Comparison of ENCODE assay signal across 15 mouse cellular contexts in the genomic region with DNA sequence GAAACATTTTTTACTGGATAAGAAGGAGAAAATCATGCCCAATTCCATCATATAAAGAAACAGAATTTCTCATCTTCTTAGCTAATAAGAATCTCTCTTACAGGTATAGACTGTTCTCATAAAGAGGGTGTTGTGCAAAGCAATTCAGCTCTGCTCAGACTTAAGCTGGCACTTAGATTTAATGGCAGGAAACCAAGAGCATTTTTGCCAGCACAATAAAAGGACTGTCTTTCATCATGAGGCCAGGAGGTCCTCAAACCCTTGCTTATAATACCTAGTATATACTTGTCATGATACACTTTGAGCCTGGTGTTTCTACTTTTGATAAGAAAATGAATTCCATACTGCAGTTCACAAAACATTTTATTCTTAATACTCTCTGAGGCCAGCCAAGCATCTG.
"Had no signal": no experiment of that assay in that cellular context is flagged by ENCODE, and none has a peak within 500 bp of the region (broad histone marks: within the 10 kb centered on the region; RNA-seq: fewer than 3 reads in every experiment).

No protein-coding gene starts in this region.

- H3K4me2 ChIP-seq: lung, embryonic 15.5 days; midbrain, embryonic 11.5 days; midbrain, embryonic 13.5 days; midbrain, embryonic 15.5 days; neural tube, embryonic 12.5 days had no signal

- ATAC-seq: lung, postnatal 0 days; midbrain, embryonic 13.5 days; midbrain, embryonic 15.5 days had no signal

- H3K4me3 ChIP-seq: lung, embryonic 15.5 days; megakaryocyte, embryonic 14.5 days; midbrain, embryonic 13.5 days; midbrain, embryonic 15.5 days; neural tube, embryonic 12.5 days had no signal

- H3K36me3 ChIP-seq: lung, embryonic 15.5 days; midbrain, embryonic 15.5 days had no signal

- DNase-seq: lung, adult 2 months; lung, postnatal 14 days; lung, postnatal 36 days; right cerebral cortex, postnatal 14 days; thymus, adult 2 months; thymus, postnatal 25 days; thymus, postnatal 4 days had no signal

- H3K27ac ChIP-seq: lung, embryonic 15.5 days; macrophage; midbrain, embryonic 13.5 days; midbrain, embryonic 15.5 days; neural tube, embryonic 12.5 days had no signal

- H3K4me1 ChIP-seq: lung, embryonic 15.5 days; megakaryocyte, embryonic 14.5 days; midbrain, embryonic 13.5 days; midbrain, embryonic 15.5 days; neural tube, embryonic 12.5 days had no signal

- H3K27me3 ChIP-seq: lung, embryonic 15.5 days; megakaryocyte, embryonic 14.5 days; midbrain, embryonic 13.5 days; midbrain, embryonic 15.5 days; neural tube, embryonic 12.5 days had no signal

- H3K9ac ChIP-seq: lung, embryonic 15.5 days; midbrain, embryonic 13.5 days; midbrain, embryonic 15.5 days; neural tube, embryonic 12.5 days had no signal

- H3K9me3 ChIP-seq: lung, embryonic 15.5 days; midbrain, embryonic 13.5 days; midbrain, embryonic 15.5 days; neural tube, embryonic 12.5 days had no signal
